7 mouse cellular contexts compared by ENCODE assay signal in the genomic region with DNA sequence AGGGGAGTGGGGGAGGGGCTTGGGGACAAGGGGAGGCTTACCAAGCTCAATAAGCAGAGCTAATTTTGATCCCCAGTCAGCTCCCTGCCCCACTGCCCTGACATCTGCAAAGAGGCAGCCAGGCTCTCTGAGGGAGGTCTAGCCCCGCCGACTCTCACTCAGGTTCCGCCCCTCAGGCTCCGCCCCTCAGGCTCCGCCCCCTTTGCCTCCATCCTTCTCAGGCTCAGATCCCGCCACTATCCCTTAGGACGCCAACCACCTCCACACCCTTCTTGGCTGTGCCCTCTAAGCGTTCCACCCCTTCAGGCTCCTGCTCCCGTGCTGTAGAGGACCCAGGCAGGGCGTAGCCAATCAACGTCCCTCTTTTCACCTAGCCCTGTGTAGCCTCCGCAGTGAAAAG. TPM values are rescaled to one million over a fixed set of nuclear protein-coding genes. Genes with fewer than 3 reads are reported as not detected.
A peak's percentile ranks its signal among the peaks of the same experiment; 100 is the strongest.
DNase-seq lines count a peak whose midpoint lies in the region; ATAC-seq lines count a peak whose summit lies in the region.

No protein-coding gene starts in this region.

- H3K9me3 ChIP-seq in lung, embryonic 16.5 days (ENCODE audit: control insufficient read depth, low read length): no peaks in the 10 kb centered on the region
- H3K9me3 ChIP-seq in forebrain, embryonic 11.5 days (ENCODE audit: control insufficient read depth, low read length): no peaks in the 10 kb centered on the region
- no peaks in the 10 kb centered on the region for H3K9me3 ChIP-seq in liver, embryonic 11.5 days (ENCODE audit: control insufficient read depth, low read length)

- no peak overlapping the region for H3K9ac ChIP-seq in lung, embryonic 16.5 days (ENCODE audit: low read length)
- H3K9ac ChIP-seq in forebrain, embryonic 11.5 days (ENCODE audit: low read length): no peak overlapping the region
- no peak overlapping the region for H3K9ac ChIP-seq in liver, embryonic 11.5 days (ENCODE audit: low read depth, low read length)

- H3K27ac ChIP-seq in lung, embryonic 16.5 days (ENCODE audit: low read length): no peak overlapping the region
- H3K27ac ChIP-seq in forebrain, embryonic 11.5 days (ENCODE audit: low read depth, low read length): no peak overlapping the region
- no peak overlapping the region for H3K27ac ChIP-seq in liver, embryonic 11.5 days (ENCODE audit: low read depth, low read length)

- H3K4me1 ChIP-seq in lung, embryonic 16.5 days (replicated peaks; ENCODE audit: control insufficient read depth, insufficient read depth, low read length): peaks cover 14% of the 10 kb centered on the region; the same call in 1 of the 2 replicates
- peaks cover 26% of the 10 kb centered on the region for H3K4me1 ChIP-seq in forebrain, embryonic 11.5 days (replicated peaks; ENCODE audit: control insufficient read depth, insufficient read depth, low read length)
- H3K4me1 ChIP-seq in liver, embryonic 11.5 days (replicated peaks; ENCODE audit: control insufficient read depth, insufficient read depth, low read length): peaks cover 20% of the 10 kb centered on the region

- WGBS in lung, embryonic 16.5 days: 6% methylated on average over 12 of the region's 12 CpGs
- WGBS in forebrain, embryonic 11.5 days: 3% methylated on average over 12 of the region's 12 CpGs
- 7% methylated on average over 12 of the region's 12 CpGs for WGBS in liver, embryonic 11.5 days

- no peaks in the 10 kb centered on the region for H3K36me3 ChIP-seq in lung, embryonic 16.5 days (ENCODE audit: control insufficient read depth, insufficient read depth, low read length)
- H3K36me3 ChIP-seq in forebrain, embryonic 11.5 days (ENCODE audit: control insufficient read depth, insufficient read depth, low read length): no peaks in the 10 kb centered on the region
- H3K36me3 ChIP-seq in liver, embryonic 11.5 days (ENCODE audit: control insufficient read depth, insufficient read depth, low read length): no peaks in the 10 kb centered on the region

- ATAC-seq in lung, embryonic 16.5 days (ENCODE audit: low read depth): peak; percentile 57
- peak; percentile 57 for ATAC-seq in forebrain, embryonic 11.5 days (replicated peaks; ENCODE audit: low FRiP score)
- 0 out of 2 replicates have a peak, but pooled peaks have one; percentile 36 for ATAC-seq in liver, embryonic 11.5 days (replicated peaks; ENCODE audit: low FRiP score)
- no peak for ATAC-seq in erythroblast, adult 5-6 weeks (replicated peaks; ENCODE audit: low FRiP score, poor library complexity, severe bottlenecking)

- H3K27me3 ChIP-seq in lung, embryonic 16.5 days (ENCODE audit: control insufficient read depth, insufficient read depth, low read depth, low read length): no peaks in the 10 kb centered on the region
- no peaks in the 10 kb centered on the region for H3K27me3 ChIP-seq in forebrain, embryonic 11.5 days (ENCODE audit: control insufficient read depth, insufficient read depth, low read length)
- H3K27me3 ChIP-seq in liver, embryonic 11.5 days (replicated peaks; ENCODE audit: control insufficient read depth, insufficient read depth, low read length): peaks cover 18% of the 10 kb centered on the region

- peak overlapping the region; percentile 33 for H3K4me2 ChIP-seq in lung, embryonic 16.5 days (ENCODE audit: low read depth, low read length)
- H3K4me2 ChIP-seq in forebrain, embryonic 11.5 days (ENCODE audit: low read depth, low read length, severe bottlenecking): 0 out of 2 replicates have a peak overlapping the region, but pooled peaks have one; percentile 32
- peak overlapping the region; percentile 45 for H3K4me2 ChIP-seq in liver, embryonic 11.5 days

- DNase-seq in lung, postnatal 10 days: no peak
- DNase-seq in forebrain, embryonic 11.5 days (ENCODE audit: low spot score): peak; percentile 76
- DNase-seq in liver, embryonic 11.5 days (ENCODE audit: low spot score): peak; percentile 53
- peak; percentile 33 for DNase-seq in testis, postnatal 14 days (ENCODE audit: low spot score)
- no peak for DNase-seq in layer of hippocampus, adult 9-11 months

- H3K4me3 ChIP-seq in lung, embryonic 16.5 days (ENCODE audit: low read length): no peak overlapping the region
- no peak overlapping the region for H3K4me3 ChIP-seq in forebrain, embryonic 11.5 days (ENCODE audit: low read depth, low read length)
- no peak overlapping the region for H3K4me3 ChIP-seq in liver, embryonic 11.5 days (ENCODE audit: low read depth, low read length)

RNA-seq across cellular contexts. Expression of a gene that starts 49.0 kb away (rescaled TPM):
- polyA plus RNA-seq in lung, embryonic 16.5 days (2015; fragmentation: Nextera tagmentation; extraction: Ambion mirVana): 3.6 and 5.0 TPM in 2 replicates
- polyA plus RNA-seq in forebrain, embryonic 11.5 days (2014; fragmentation: Nextera tagmentation; extraction: Ambion mirVana): 5.5 and 6.8 TPM in 2 replicates
- polyA plus RNA-seq in liver, embryonic 11.5 days (2014; fragmentation: Nextera tagmentation; extraction: Ambion mirVana): 0.93 and 1.1 TPM in 2 replicates
- total RNA-seq in erythroblast, adult 5-6 weeks (2015; ENCODE audit: low replicate concordance): not detected in 2 replicates
- 0.26 and 0.70 TPM in 2 replicates for total RNA-seq in erythroblast, adult 5-6 weeks (2017; ENCODE audit: low replicate concordance)

Comparison
In these comparisons a context has a peak if more than half of its experiments do, and no peak if none do; other contexts are left out.
1. DNase-seq: peak in forebrain, embryonic 11.5 days (single experiment), liver, embryonic 11.5 days (single experiment) and testis, postnatal 14 days (single experiment); none in lung, postnatal 10 days (single experiment) and layer of hippocampus, adult 9-11 months (single experiment).
2. Peak in every context shown above with its lines, with median percentiles within 50 percentile points of each other: H3K4me2 ChIP-seq.